Mouse (Mus musculus) hindbrain, postnatal 0 days (tissue): Measurements from ENCODE around the gene Rfx4. TPM values are rescaled to one million over a fixed set of nuclear protein-coding genes. Genes with fewer than 3 reads are reported as not detected.

Source experiments
- ATAC-seq: fragments of 200-750 bp; cut with Nextera tagmentation; 2 replicates; pipeline ENCODE4 v1.8.0; 2017; ENCODE audit warnings: mild to moderate bottlenecking, moderate TSS enrichment, moderate library complexity
- DNase-seq: peaks from one replicate; pipeline ENCODE4 v3.0.0-alpha.2; 2015; ENCODE audit warnings: low spot score
- H3K27ac ChIP-seq: fragments of 300-500 bp; sonication (generic); 2 replicates; pipeline ENCODE4 v1.5.1; 2014; ENCODE audit warnings: mild to moderate bottlenecking
- H3K27me3 ChIP-seq: fragments of 300-500 bp; sonication (generic); 2 replicates; pipeline ENCODE4 v1.6.1; 2014; ENCODE audit warnings: low read length, mixed read lengths; ENCODE audit not compliant: insufficient read depth
- H3K36me3 ChIP-seq: fragments of 300-500 bp; sonication (generic); 2 replicates; pipeline ENCODE4 v1.6.1; 2014; ENCODE audit warnings: low read length, mixed read lengths; ENCODE audit not compliant: insufficient read depth
- H3K4me1 ChIP-seq: fragments of 300-500 bp; sonication (generic); 2 replicates; pipeline ENCODE4 v1.6.1; 2014; ENCODE audit warnings: antibody characterized with exemption, low read length, mixed read lengths; ENCODE audit not compliant: insufficient read depth
- H3K4me2 ChIP-seq: fragments of 300-500 bp; sonication (generic); 2 replicates; pipeline ENCODE4 v1.6.1; 2014; ENCODE audit warnings: low read depth, mild to moderate bottlenecking, low read length, moderate library complexity, mixed read lengths
- H3K4me3 ChIP-seq: fragments of 300-500 bp; sonication (generic); 2 replicates; pipeline ENCODE4 v1.5.1; 2014; ENCODE audit warnings: low read length
- H3K9ac ChIP-seq: fragments of 300-500 bp; sonication (generic); replicated peaks from 2 replicates; pipeline ENCODE4 v1.6.1; 2014; ENCODE audit warnings: mild to moderate bottlenecking, low read length, moderate library complexity, mixed read lengths
- H3K9me3 ChIP-seq: fragments of 300-500 bp; sonication (generic); 2 replicates; pipeline ENCODE4 v1.6.1; 2016; ENCODE audit warnings: low read length, mixed read lengths
- CTCF ChIP-seq: IDR thresholded peaks from 2 replicates; pipeline ENCODE4 v1.5.1; 2016; ENCODE audit warnings: antibody characterized with exemption, control low read depth, low read depth
- WGBS: fragments of 180-500 bp; shearing (Covaris S2); extraction: QIAGEN DNeasy Blood & Tissue Kit; methylation state at CpG from one replicate; pipeline ENCODE4 v1.1.7; 2014; 5-methylcytosine and 5-hydroxymethylcytosine counted together
- polyA plus RNA-seq: library from polyadenylated mRNA; unstranded; fragments of >200 nt; fragmentation: Nextera tagmentation; extraction: Ambion mirVana; gene quantifications from 2 replicates; pipeline ENCODE4 v1.2.1, GENCODE M21; 2015
- total RNA-seq: library from RNA; depleted of rRNA; stranded (reverse); fragments of >200 nt; gene quantifications from 2 replicates; pipeline ENCODE4 v1.2.3, GENCODE M21; 2014

Rfx4 gene
- total and polyA plus RNA-seq, 2 experiments from 2014 or later = 16.1 to 16.7 TPM

- H3K9ac ChIP-seq = no peak overlapping the region
- no peak overlapping the region for H3K27ac ChIP-seq
- no peak for DNase-seq
- 84% methylated on average over 10 of the region's 10 CpGs for WGBS
- H3K36me3 ChIP-seq = no peaks in the 10 kb centered on the region
- no peaks in the 10 kb centered on the region for H3K27me3 ChIP-seq
- H3K9me3 ChIP-seq = no peaks in the 10 kb centered on the region
- H3K4me2 ChIP-seq = no peak overlapping the region
- no peak overlapping the region for H3K4me3 ChIP-seq
- TF ChIP-seq CTCF = no peak
- H3K4me1 ChIP-seq = no peaks in the 10 kb centered on the region
- ATAC-seq = no peak
Measured at GRCm38 (mm10) chr10:84768766-84769165, 12.9 kb downstream of the Rfx4 start.

- H3K4me3 ChIP-seq = no peak overlapping the region
- H3K4me1 ChIP-seq = no peaks in the 10 kb centered on the region
- no peak for DNase-seq
- peak; percentile 24; the same call in 1 of the 2 replicates for ATAC-seq
- no peaks in the 10 kb centered on the region for H3K36me3 ChIP-seq
- no peak overlapping the region for H3K4me2 ChIP-seq
- no peak for TF ChIP-seq CTCF
- no peaks in the 10 kb centered on the region for H3K27me3 ChIP-seq
- 40% methylated on average over 4 of the region's 4 CpGs for WGBS
- H3K9ac ChIP-seq = no peak overlapping the region
- H3K9me3 ChIP-seq = no peaks in the 10 kb centered on the region
- H3K27ac ChIP-seq = no peak overlapping the region
Measured at GRCm38 (mm10) chr10:84772380-84773130, 16.7 kb downstream of the Rfx4 start.

- Histone ChIP-seq H3K9ac (no peak overlapping the region), H3K9me3 (no peaks in the 10 kb centered on the region), H3K4me1 (no peaks in the 10 kb centered on the region), H3K27me3 (no peaks in the 10 kb centered on the region), H3K4me3 (no peak overlapping the region), H3K36me3 (no peaks in the 10 kb centered on the region), H3K27ac (no peak overlapping the region), H3K4me2 (no peak overlapping the region)
- ATAC-seq (no peak), DNase-seq (no peak)
- TF ChIP-seq CTCF = no peak
- 84% methylated on average over 4 of the region's 4 CpGs for WGBS
Measured at GRCm38 (mm10) chr10:84773889-84774288, 18.0 kb downstream of the Rfx4 start.

- Histone ChIP-seq H3K27me3 (no peaks in the 10 kb centered on the region), H3K9ac (no peak overlapping the region), H3K4me1 (no peaks in the 10 kb centered on the region), H3K27ac (no peak overlapping the region), H3K36me3 (no peaks in the 10 kb centered on the region), H3K4me3 (no peak overlapping the region), H3K4me2 (no peak overlapping the region), H3K9me3 (no peaks in the 10 kb centered on the region)
- ATAC-seq (peak; percentile 61), DNase-seq (peak; percentile 69)
- 43% methylated on average over 12 of the region's 12 CpGs for WGBS
- no peak for TF ChIP-seq CTCF
Measured at GRCm38 (mm10) chr10:84774573-84774972, 18.7 kb downstream of the Rfx4 start.

- H3K4me2 ChIP-seq = no peak overlapping the region
Measured at GRCm38 (mm10) chr10:84777109-84777508, 21.2 kb downstream of the Rfx4 start.

GRCm38 (mm10) chr10:84777974-84778373 is 22.1 kb downstream of the Rfx4 start:
- Histone ChIP-seq H3K36me3 (no peaks in the 10 kb centered on the region), H3K9ac (no peak overlapping the region), H3K4me3 (no peak overlapping the region), H3K27me3 (no peaks in the 10 kb centered on the region), H3K4me2 (no peak overlapping the region), H3K27ac (peak overlapping the region; percentile 54; the same call in 1 of the 2 replicates), H3K4me1 (no peaks in the 10 kb centered on the region), H3K9me3 (no peaks in the 10 kb centered on the region)
- TF ChIP-seq CTCF = no peak
- 67% methylated on average over 7 of the region's 7 CpGs for WGBS
- ATAC-seq (no peak), DNase-seq (no peak)

More at GRCm38 (mm10) chr10:84777109-84777508, 21.2 kb downstream of the Rfx4 start:
- Histone ChIP-seq H3K9me3 (no peaks in the 10 kb centered on the region), H3K27me3 (no peaks in the 10 kb centered on the region), H3K27ac (peak overlapping the region; percentile 54; the same call in 1 of the 2 replicates), H3K4me3 (no peak overlapping the region), H3K9ac (no peak overlapping the region), H3K36me3 (no peaks in the 10 kb centered on the region), H3K4me1 (no peaks in the 10 kb centered on the region)
- ATAC-seq (peak; percentile 61; the same call in 1 of the 2 replicates), DNase-seq (peak; percentile 57)
- WGBS = 36% methylated on average over 5 of the region's 5 CpGs
- TF ChIP-seq CTCF = no peak

- Histone ChIP-seq H3K4me1 (0 out of 2 replicates have a peak, but pooled peaks cover 3% of the 10 kb centered on the region), H3K27me3 (no peaks in the 10 kb centered on the region), H3K9ac (no peak overlapping the region), H3K9me3 (no peaks in the 10 kb centered on the region), H3K36me3 (no peaks in the 10 kb centered on the region), H3K4me3 (no peak overlapping the region), H3K4me2 (no peak overlapping the region), H3K27ac (no peak overlapping the region)
- ATAC-seq (no peak), DNase-seq (no peak)
- WGBS = 84% methylated on average over 4 of the region's 4 CpGs
- TF ChIP-seq CTCF = no peak
Measured at GRCm38 (mm10) chr10:84780828-84781227, 25.0 kb downstream of the Rfx4 start.
